Mouse (Mus musculus) kidney, postnatal 25 days (tissue): ENCODE results near the gene Ran.
A peak's percentile ranks its signal among the peaks of the same experiment; 100 is the strongest.

Source experiments
- DNase-seq, 2 experiments: peaks; one replicate each; pipeline ENCODE4 v3.0.0; 2021; ENCODE audit warnings: mixed read lengths in 2 of 2

Ran gene

GRCm38 (mm10) chr5:129015540-129015939 lies 4.3 kb upstream of the Ran start:
- no peak for DNase-seq

- DNase-seq: no peak
These were observed 3.5 kb upstream of the Ran start for GRCm38 (mm10) chr5:129016370-129016769.

GRCm38 (mm10) chr5:129018782-129019489 lies 933 bp upstream of the Ran start:
- DNase-seq: no peak

- peak in 1 of 2 experiments; percentile 85 for DNase-seq
These were observed 415 bp downstream of the Ran start for GRCm38 (mm10) chr5:129020300-129020668.

GRCm38 (mm10) chr5:129020731-129021130 lies 862 bp downstream of the Ran start:
- peak in 1 of 2 experiments; percentile 54 for DNase-seq

GRCm38 (mm10) chr5:129025048-129025447 lies 5.2 kb downstream of the Ran start:
- DNase-seq: no peak

GRCm38 (mm10) chr5:129025725-129026124 lies 5.9 kb downstream of the Ran start:
- DNase-seq: no peak

GRCm38 (mm10) chr5:129026171-129026570 lies 6.3 kb downstream of the Ran start:
- DNase-seq: no peak

- DNase-seq: no peak
These were observed 6.8 kb downstream of the Ran start for GRCm38 (mm10) chr5:129026637-129027036.

GRCm38 (mm10) chr5:129029131-129029723 lies 9.4 kb downstream of the Ran start:
- DNase-seq: no peak

GRCm38 (mm10) chr5:129036678-129037077 lies 16.8 kb downstream of the Ran start:
- DNase-seq: no peak

- no peak for DNase-seq
These were observed 17.9 kb downstream of the Ran start for GRCm38 (mm10) chr5:129037739-129038138.

- no peak for DNase-seq
These were observed 26.0 kb downstream of the Ran start for GRCm38 (mm10) chr5:129045641-129046580.

- DNase-seq: no peak
These were observed 29.5 kb downstream of the Ran start for GRCm38 (mm10) chr5:129049372-129049771.

- no peak for DNase-seq
These were observed 32.0 kb downstream of the Ran start for GRCm38 (mm10) chr5:129051910-129052309.

- DNase-seq: no peak
These were observed 32.9 kb downstream of the Ran start for GRCm38 (mm10) chr5:129052636-129053355.

GRCm38 (mm10) chr5:129054675-129055284 lies 34.9 kb downstream of the Ran start:
- no peak for DNase-seq

GRCm38 (mm10) chr5:129059116-129059515 lies 39.2 kb downstream of the Ran start:
- DNase-seq: no peak

GRCm38 (mm10) chr5:129061579-129061978 lies 41.7 kb downstream of the Ran start:
- peak; percentile 56 to 81 for DNase-seq

- DNase-seq: peak; percentile 75 to 80
These were observed 43.3 kb downstream of the Ran start for GRCm38 (mm10) chr5:129063037-129063791.

GRCm38 (mm10) chr5:129063792-129064087 lies 43.9 kb downstream of the Ran start:
- DNase-seq: no peak

GRCm38 (mm10) chr5:129064186-129064585 lies 44.3 kb downstream of the Ran start:
- no peak for DNase-seq
